Mouse (Mus musculus) adrenal gland, adult (tissue): ENCODE measurements around the gene Itpkb.
"Not testable (repeated sequence)": the region's sequence is repeated elsewhere in the genome, so short reads cannot be mapped to it uniquely, and the experiment has no call there.

ENCODE experiments used
- DNase-seq, 2 experiments: peaks; one replicate each; pipeline ENCODE4 v3.0.0; 2022 to 2023; ENCODE audit warnings: low spot score in 1 of 2; ENCODE audit not compliant: inconsistent age in 2 of 2

Itpkb gene

GRCm38 (mm10) chr1:180365983-180366811 is 35.9 kb downstream of the Itpkb start:
- DNase-seq = peak in 1 of 2 experiments; percentile 63

- peak in 1 of 2 experiments; percentile 63 for DNase-seq
These were observed 36.8 kb downstream of the Itpkb start for GRCm38 (mm10) chr1:180367045-180367619.

- DNase-seq = peak in 1 of 2 experiments; percentile 48
These were observed 37.3 kb downstream of the Itpkb start for GRCm38 (mm10) chr1:180367626-180368025.

GRCm38 (mm10) chr1:180368112-180368511 is 37.8 kb downstream of the Itpkb start:
- DNase-seq = peak in 1 of 2 experiments; percentile 55

GRCm38 (mm10) chr1:180368646-180369045 is 38.4 kb downstream of the Itpkb start:
- DNase-seq = peak in 1 of 2 experiments; percentile 69

GRCm38 (mm10) chr1:180370858-180371652 is 40.8 kb downstream of the Itpkb start:
- peak; percentile 55 to 77 for DNase-seq

GRCm38 (mm10) chr1:180372258-180372657 is 42.0 kb downstream of the Itpkb start:
- DNase-seq = not testable (repeated sequence)

- no peak for DNase-seq
These were observed 46.3 kb downstream of the Itpkb start for GRCm38 (mm10) chr1:180376598-180376997.

GRCm38 (mm10) chr1:180379559-180379958 is 49.3 kb downstream of the Itpkb start:
- DNase-seq = no peak

GRCm38 (mm10) chr1:180382358-180382757 is 52.1 kb downstream of the Itpkb start:
- DNase-seq = no peak

GRCm38 (mm10) chr1:180383884-180384283 is 53.6 kb downstream of the Itpkb start:
- no peak for DNase-seq

GRCm38 (mm10) chr1:180384486-180384885 is 54.2 kb downstream of the Itpkb start:
- DNase-seq = peak; percentile 74 to 84

GRCm38 (mm10) chr1:180385308-180385707 is 55.0 kb downstream of the Itpkb start:
- DNase-seq = peak in 1 of 2 experiments; percentile 73

- DNase-seq = peak; percentile 100
These were observed 56.9 kb downstream of the Itpkb start for GRCm38 (mm10) chr1:180386951-180387749.

- peak in 1 of 2 experiments; percentile 68 for DNase-seq
These were observed 57.6 kb downstream of the Itpkb start for GRCm38 (mm10) chr1:180387750-180388480.

GRCm38 (mm10) chr1:180388481-180388880 is 58.2 kb downstream of the Itpkb start:
- DNase-seq = peak in 1 of 2 experiments; percentile 72

GRCm38 (mm10) chr1:180389213-180389760 is 59.0 kb downstream of the Itpkb start:
- not testable (repeated sequence) for DNase-seq

- peak; percentile 70 to 83 for DNase-seq
These were observed 60.0 kb downstream of the Itpkb start for GRCm38 (mm10) chr1:180390321-180390731.

GRCm38 (mm10) chr1:180390746-180391574 is 60.7 kb downstream of the Itpkb start:
- peak in 1 of 2 experiments; percentile 84 for DNase-seq
